ENCODE assay signal across 19 mouse cellular contexts in the genomic region with DNA sequence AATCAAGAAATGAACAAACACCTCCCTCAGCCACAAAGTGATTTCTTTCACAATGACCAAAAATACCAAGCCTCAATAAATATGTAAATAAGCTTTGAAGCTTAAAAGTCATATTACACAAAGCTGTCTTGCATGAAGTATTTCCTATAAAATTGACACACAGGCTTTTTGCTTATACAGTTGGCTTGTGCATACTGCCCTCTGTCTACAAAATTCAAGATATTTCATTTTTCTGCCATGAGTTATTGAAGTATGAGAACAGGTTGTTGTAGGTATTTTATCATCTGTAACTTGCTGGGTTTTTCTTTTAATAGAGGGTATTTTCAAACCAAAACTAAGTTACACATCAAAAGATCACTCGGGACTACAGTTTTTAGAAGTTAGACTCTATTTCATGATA.
DNase-seq lines count a peak whose midpoint lies in the region; ATAC-seq and TF ChIP-seq lines count a peak whose summit lies in the region.
"Had no signal": no experiment of that assay in that cellular context is flagged by ENCODE, and none has a peak within 500 bp of the region (broad histone marks: within the 10 kb centered on the region; RNA-seq: fewer than 3 reads in every experiment).

No protein-coding gene starts in this region.

- WGBS in kidney, postnatal 0 days = 85% methylated on average over 1 of the region's 1 CpGs
- WGBS in midbrain, postnatal 0 days = 82% methylated on average over 1 of the region's 1 CpGs
- WGBS in midbrain, embryonic 13.5 days = 88% methylated on average over 1 of the region's 1 CpGs

- peak; percentile 11; the same call in 1 of the 2 replicates for TF ChIP-seq CTCF in gastrocnemius, adult 2 months (IDR thresholded peaks at IDR 0.05)
- peak; percentile 47 for TF ChIP-seq CTCF in kidney, postnatal 0 days (IDR thresholded peaks at IDR 0.05; ENCODE audit: low read depth)
- peak; percentile 76 for TF ChIP-seq CTCF in midbrain, postnatal 0 days (IDR thresholded peaks at IDR 0.05)

- ATAC-seq in kidney, postnatal 0 days (replicated peaks; ENCODE audit: low FRiP score, low read depth) = no peak
- ATAC-seq in midbrain, postnatal 0 days (ENCODE audit: low FRiP score) = no peak
- no peak for ATAC-seq in midbrain, embryonic 13.5 days
- ATAC-seq: forebrain, embryonic 13.5 days had no signal

- no peak for DNase-seq in gastrocnemius, adult 2 months
- no peak for DNase-seq in gastrocnemius, postnatal 10 days
- DNase-seq in kidney, postnatal 0 days (ENCODE audit: low spot score) = no peak
- DNase-seq in kidney, postnatal 10 days = no peak
- DNase-seq in midbrain, postnatal 0 days (ENCODE audit: low spot score) = peak; percentile 35
- DNase-seq in urinary bladder, postnatal 10 days (ENCODE audit: low spot score) = no peak
- DNase-seq: adrenal gland, postnatal 14 days; cerebellum, adult 11-12 months; cerebellum, adult 9-10 months; cerebellum, postnatal 25 days; gastrocnemius, postnatal 36 days; heart, postnatal 14 days; kidney, adult 11 months had no signal

- H3K4me2 ChIP-seq in kidney, postnatal 0 days (ENCODE audit: low read length) = no peak overlapping the region
- no peak overlapping the region for H3K4me2 ChIP-seq in midbrain, postnatal 0 days (ENCODE audit: low read depth, low read length, poor library complexity, severe bottlenecking)
- H3K4me2 ChIP-seq in midbrain, embryonic 13.5 days (replicated peaks) = no peak overlapping the region
- H3K4me2 ChIP-seq: embryonic facial prominence, embryonic 13.5 days; forebrain, embryonic 13.5 days; heart, embryonic 15.5 days; hindbrain, embryonic 14.5 days had no signal

- no peak overlapping the region for H3K4me3 ChIP-seq in gastrocnemius, adult 2 months
- no peak overlapping the region for H3K4me3 ChIP-seq in kidney, postnatal 0 days (replicated peaks; ENCODE audit: low read depth, low read length)
- H3K4me3 ChIP-seq in midbrain, postnatal 0 days (ENCODE audit: low read depth, low read length) = no peak overlapping the region
- no peak overlapping the region for H3K4me3 ChIP-seq in midbrain, embryonic 13.5 days (replicated peaks)
- H3K4me3 ChIP-seq: embryonic facial prominence, embryonic 13.5 days; forebrain, embryonic 13.5 days; heart, embryonic 10.5 days; heart, embryonic 15.5 days had no signal

- intact Hi-C loops in gastrocnemius, adult 2 months (cut with DNase I) = no loop called here

- no peak overlapping the region for H3K27ac ChIP-seq in gastrocnemius, adult 2 months
- no peak overlapping the region for H3K27ac ChIP-seq in kidney, postnatal 0 days
- H3K27ac ChIP-seq in midbrain, postnatal 0 days (ENCODE audit: low read depth, low read length) = no peak overlapping the region
- H3K27ac ChIP-seq in midbrain, embryonic 13.5 days = no peak overlapping the region
- H3K27ac ChIP-seq: embryonic facial prominence, embryonic 13.5 days; forebrain, embryonic 13.5 days; heart, embryonic 10.5 days; heart, embryonic 15.5 days; hindbrain, embryonic 14.5 days had no signal

- no peak overlapping the region for H3K9ac ChIP-seq in kidney, postnatal 0 days (ENCODE audit: low read depth, low read length)
- H3K9ac ChIP-seq in midbrain, postnatal 0 days (replicated peaks; ENCODE audit: low read length, poor library complexity, severe bottlenecking) = no peak overlapping the region
- no peak overlapping the region for H3K9ac ChIP-seq in midbrain, embryonic 13.5 days (replicated peaks)
- H3K9ac ChIP-seq: embryonic facial prominence, embryonic 13.5 days; forebrain, embryonic 13.5 days; heart, embryonic 15.5 days; hindbrain, embryonic 14.5 days had no signal

- no peaks in the 10 kb centered on the region for H3K9me3 ChIP-seq in kidney, postnatal 0 days (replicated peaks; ENCODE audit: low read length)
- no peaks in the 10 kb centered on the region for H3K9me3 ChIP-seq in midbrain, postnatal 0 days (ENCODE audit: low read length)
- H3K9me3 ChIP-seq in midbrain, embryonic 13.5 days = no peaks in the 10 kb centered on the region
- H3K9me3 ChIP-seq: embryonic facial prominence, embryonic 13.5 days; heart, embryonic 10.5 days; heart, embryonic 15.5 days had no signal

- H3K36me3 ChIP-seq in kidney, postnatal 0 days (ENCODE audit: insufficient read depth, low read length) = no peaks in the 10 kb centered on the region
- H3K36me3 ChIP-seq in midbrain, postnatal 0 days (ENCODE audit: insufficient read depth, low read length) = no peaks in the 10 kb centered on the region
- H3K36me3 ChIP-seq in midbrain, embryonic 13.5 days = no peaks in the 10 kb centered on the region
- H3K36me3 ChIP-seq: embryonic facial prominence, embryonic 13.5 days; heart, embryonic 10.5 days; heart, embryonic 15.5 days had no signal

- no peaks in the 10 kb centered on the region for H3K4me1 ChIP-seq in kidney, postnatal 0 days (replicated peaks; ENCODE audit: insufficient read depth, low read length)
- H3K4me1 ChIP-seq in midbrain, postnatal 0 days (ENCODE audit: insufficient read depth, low read length) = no peaks in the 10 kb centered on the region
- peaks cover 7% of the 10 kb centered on the region for H3K4me1 ChIP-seq in midbrain, embryonic 13.5 days (replicated peaks)
- H3K4me1 ChIP-seq: embryonic facial prominence, embryonic 13.5 days; heart, embryonic 10.5 days; heart, embryonic 15.5 days had no signal

- H3K27me3 ChIP-seq in kidney, postnatal 0 days (ENCODE audit: insufficient read depth, low read length) = no peaks in the 10 kb centered on the region
- no peaks in the 10 kb centered on the region for H3K27me3 ChIP-seq in midbrain, postnatal 0 days (ENCODE audit: insufficient read depth, low read length)
- no peaks in the 10 kb centered on the region for H3K27me3 ChIP-seq in midbrain, embryonic 13.5 days
- H3K27me3 ChIP-seq: embryonic facial prominence, embryonic 13.5 days; forebrain, embryonic 13.5 days; heart, embryonic 15.5 days had no signal

Comparison
In these comparisons a context has a peak if more than half of its experiments do, and no peak if none do; other contexts are left out.
1. CTCF ChIP-seq: peak in every context shown above with its lines; median percentile 76 in midbrain, postnatal 0 days; 47 in kidney, postnatal 0 days; 11 in gastrocnemius, adult 2 months.